Mouse (Mus musculus): ENCODE results near the gene Cryab.

The Cryab gene

DNA sequence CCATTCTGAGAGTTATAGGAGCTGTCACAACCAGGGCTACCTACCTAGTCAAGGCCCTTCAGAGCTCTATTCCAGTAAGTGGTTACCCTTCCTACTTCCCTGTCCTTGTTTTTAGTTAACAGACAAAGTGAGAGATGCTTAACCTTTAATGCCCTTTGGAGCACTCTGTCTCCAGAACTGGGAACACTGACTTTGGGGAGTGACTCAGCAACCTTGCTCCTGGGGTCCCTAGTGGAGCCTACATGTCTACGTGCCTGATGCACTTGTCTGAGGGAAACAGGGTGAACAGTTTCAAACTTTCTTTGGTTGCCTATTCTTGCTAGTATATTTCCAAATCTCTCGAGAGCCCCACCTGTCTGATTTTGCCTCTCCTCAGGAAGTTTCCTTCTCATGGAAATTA, 8.4 kb upstream of the Cryab start:
- no peak for DNase-seq (ENCODE audit: low spot score)

DNA sequence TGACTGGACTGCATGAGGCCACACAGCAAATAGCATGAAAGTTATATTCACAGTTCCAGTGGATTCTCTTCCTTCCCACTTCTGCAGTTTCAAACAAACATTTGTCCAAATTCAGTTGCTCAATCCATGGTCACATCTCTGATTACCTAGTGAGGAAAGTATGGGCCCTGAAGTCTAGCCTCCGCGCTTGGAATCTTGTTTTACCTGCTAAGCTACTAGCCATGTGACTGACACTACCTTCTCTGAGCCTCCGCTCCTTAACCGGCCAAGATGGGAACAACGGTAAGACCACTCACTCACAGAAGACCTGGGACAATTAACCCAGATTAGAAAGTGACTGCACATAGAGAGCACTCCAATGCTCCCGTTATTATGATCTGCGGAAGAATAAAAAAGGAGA, 5.3 kb upstream of the Cryab start:
- DNase-seq (ENCODE audit: low spot score) = peak; percentile 53

- peak; percentile 64 for DNase-seq (ENCODE audit: low spot score)
Observed at GRCm38 (mm10) chr9:50746214-50746677, 4.9 kb upstream of the Cryab start, which contains the start of gene 2310030G06Rik. Gene 2310030G06Rik, minus strand, starts transcription at chr9:50746536.

DNA sequence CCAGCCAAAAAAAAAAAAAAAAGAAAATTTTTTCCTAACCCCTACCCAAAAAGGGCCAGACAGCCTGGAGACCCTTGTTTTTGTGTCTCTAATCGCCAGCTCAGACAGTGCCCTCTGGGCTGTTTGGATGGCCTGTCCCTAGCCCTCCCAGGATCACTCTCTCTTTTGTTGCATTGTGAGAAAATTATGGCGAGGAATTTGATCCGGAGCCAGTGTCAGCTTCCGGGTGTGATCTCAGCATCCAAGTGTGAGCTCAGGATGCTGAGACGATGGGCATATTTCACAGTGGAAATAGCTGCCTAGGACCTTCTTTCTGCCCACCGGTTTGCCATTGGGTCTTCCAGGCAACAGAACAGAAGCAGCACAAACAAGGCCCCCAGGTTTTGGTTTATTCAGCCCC, 419 bp upstream of the Cryab start:
- DNase-seq (ENCODE audit: low spot score) = no peak

GRCm38 (mm10) chr9:50752054-50752602, 1.0 kb downstream of the Cryab start, which contains the start of gene Hspb2:
Gene Hspb2, minus strand, starts transcription at chr9:50752354.
- DNase-seq (ENCODE audit: low spot score) = peak; percentile 32

GRCm38 (mm10) chr9:50752784-50753615, 1.9 kb downstream of the Cryab start:
- peak; percentile 84 for DNase-seq (ENCODE audit: low spot score)

- no peak for DNase-seq (ENCODE audit: low spot score)
Observed at GRCm38 (mm10) chr9:50753947-50754346, 2.8 kb downstream of the Cryab start.

DNA sequence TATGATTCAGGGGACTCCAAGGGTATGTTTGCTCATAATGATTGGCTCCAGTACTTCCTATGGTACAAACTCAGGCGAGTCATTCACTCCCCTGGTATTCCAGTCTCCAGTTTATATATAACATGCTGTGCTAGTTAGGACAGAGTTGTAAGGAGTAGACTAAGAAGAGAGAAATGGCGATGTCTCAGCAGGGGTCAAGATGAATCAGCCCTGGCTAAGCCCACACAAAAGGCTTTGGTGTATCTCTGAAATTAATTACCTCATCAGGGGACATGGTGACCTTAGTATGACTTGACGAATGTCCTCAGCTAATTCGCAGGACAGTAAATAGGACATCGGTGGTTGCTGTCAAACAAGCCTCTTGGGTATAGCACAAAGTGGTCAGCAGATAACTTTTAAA, 5.6 kb downstream of the Cryab start:
- no peak for DNase-seq (ENCODE audit: low spot score)

DNA sequence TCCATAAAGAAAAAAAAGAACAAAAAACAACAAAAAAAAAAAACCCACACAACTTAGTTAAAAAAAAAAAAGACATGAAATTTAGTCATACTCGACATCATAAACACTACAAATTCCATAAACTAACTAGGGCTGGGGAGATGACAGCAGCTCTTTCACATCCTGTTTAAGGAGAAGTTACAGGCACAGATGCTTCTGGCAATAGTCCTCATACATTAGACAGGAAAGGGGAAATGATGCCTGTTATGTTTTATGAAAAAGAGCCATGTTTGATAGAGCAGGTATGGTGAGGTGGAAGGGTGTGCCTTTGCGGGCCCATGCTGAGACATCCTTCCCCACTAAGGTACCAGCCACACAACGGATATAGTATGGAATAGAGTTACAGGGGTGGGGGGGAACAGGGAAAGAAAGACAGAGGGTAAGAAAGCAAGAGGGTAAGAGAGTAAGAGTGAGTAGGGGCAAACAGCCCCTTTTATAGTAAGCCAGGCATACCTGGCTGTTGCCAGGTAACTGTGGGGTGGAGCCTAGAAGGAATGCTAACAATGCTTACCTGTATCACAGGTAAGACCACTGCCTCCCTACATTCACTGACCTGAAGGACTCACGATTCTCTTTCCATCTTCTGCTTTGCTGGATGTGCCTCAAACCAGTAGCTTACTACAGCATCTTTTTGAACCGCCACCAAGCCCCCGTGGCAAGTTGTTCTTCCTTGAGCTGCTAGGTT, 10.6 kb downstream of the Cryab start:
- no peak for DNase-seq (ENCODE audit: low spot score)

DNA sequence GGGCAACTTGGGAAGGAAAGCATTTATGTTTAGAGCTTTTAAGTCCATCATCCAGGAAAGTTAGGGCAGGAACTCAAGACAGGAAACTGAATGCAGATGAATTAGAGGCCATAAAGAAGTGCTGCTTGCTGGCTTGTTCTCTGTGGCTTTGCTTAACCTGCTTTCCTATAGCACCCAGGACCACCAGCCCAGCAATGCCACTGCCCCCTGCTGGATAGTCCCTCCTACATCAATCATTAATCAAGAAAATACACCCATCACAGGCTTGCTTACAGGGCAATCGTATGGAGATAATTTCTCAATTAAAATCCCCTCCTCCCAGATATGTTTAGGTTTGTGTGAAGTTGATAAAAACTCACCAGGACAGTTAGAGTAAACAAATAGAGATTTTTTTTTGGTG, 12.2 kb downstream of the Cryab start:
- DNase-seq (ENCODE audit: low spot score) = no peak

DNA sequence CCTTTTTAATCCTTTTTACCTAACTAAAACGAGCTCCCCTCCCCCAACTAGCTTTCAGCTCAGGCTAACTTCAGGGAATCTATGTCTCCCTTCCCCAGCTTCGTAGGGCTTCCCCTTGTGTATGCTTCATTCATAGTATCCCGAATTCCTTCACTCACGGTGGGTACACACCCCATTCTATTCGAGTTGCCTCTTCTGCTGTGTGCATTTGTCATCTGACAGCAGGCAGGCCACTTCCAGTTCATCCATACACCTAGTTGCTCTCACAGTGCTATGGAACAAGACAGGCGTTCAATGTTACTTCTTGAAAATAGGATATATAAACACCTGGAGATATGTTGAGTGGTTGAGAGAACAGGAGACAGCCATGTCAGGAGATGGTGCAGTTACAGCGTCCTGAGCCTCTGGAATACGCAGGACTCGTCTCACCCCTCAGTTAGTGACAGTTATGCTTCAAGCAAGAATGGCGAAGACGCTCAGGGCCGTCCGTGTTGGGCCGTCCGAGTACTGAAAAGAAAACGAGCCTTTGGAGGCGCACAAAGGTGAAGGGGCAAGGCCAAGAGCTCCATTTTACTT, 16.5 kb downstream of the Cryab start:
- no peak for DNase-seq (ENCODE audit: low spot score)

DNA sequence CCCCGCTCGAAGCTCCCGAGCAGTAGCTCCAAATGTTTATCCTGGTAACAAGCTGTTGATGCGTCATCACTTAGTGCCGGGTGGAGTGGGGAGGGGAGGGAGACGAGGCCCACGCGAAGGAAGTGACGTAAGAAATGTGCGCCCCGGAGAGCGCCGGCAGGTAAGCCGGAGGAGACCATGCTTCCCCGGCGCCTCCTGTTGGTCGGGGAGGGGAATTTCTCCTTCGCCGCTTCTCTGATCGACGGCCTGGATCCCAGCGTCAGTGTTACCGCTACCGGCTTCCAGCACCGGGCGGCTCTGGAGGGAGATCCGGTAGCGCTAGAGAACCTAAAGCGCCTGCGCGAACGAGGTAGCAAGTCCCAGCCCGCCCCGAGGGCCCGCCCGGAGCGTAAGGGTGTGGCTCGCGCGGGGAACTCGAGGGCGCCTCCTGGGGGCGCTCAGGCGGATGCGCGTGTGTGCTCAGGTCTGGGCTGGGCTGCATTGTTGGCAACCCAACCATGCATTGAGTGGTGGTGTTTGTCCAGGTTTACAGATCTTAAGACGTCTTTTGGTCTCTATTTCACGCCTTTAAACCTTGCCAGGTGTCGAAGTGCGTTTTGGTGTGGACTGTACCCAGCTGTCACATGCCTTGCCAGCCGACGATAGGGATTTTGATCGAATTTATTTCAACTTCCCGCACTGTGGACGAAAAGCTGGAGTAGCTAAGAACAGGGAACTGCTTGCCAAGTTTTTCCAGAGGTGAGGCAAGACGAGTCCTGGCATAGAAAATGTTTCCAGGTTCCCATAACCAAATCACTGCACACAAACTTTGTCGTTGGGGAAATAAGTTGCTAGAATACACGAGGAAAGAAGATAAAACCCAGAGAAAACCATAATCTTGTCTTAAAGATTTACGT, 17.2 kb downstream of the Cryab start, which contains the start of gene Fdxacb1:
Fdxacb1 (plus strand) TSS at position 130 of the 896 bp plus-strand sequence.
- DNase-seq (ENCODE audit: low spot score) = peak; percentile 98

DNA sequence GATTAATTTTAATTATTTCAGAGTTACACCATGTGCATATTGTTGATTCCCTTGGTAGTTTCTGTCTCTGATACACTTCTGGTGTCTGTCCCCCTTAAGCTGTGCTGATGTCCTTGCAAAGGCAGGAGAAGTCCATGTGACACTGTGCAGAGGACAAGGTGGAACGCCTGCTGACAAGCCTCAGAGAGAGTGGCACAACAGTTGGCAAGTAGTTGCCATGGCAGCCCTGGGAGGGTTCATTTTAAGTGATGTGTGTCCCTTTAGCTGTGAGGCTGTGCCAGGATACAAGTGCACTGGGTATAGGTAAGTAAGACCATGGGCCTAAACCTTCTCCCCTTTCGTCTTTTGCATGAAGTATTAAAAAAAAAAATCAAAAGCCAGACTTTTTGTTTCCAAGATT, 18.9 kb downstream of the Cryab start:
- DNase-seq (ENCODE audit: low spot score) = no peak

GRCm38 (mm10) chr9:50774026-50774462, 22.9 kb downstream of the Cryab start:
- no peak for DNase-seq (ENCODE audit: low spot score)

- peak; percentile 89 for DNase-seq (ENCODE audit: low spot score)
Observed at GRCm38 (mm10) chr9:50774991-50775612, 24.0 kb downstream of the Cryab start, which contains the start of the genes Alg9 and 1110032A03Rik. Gene Alg9, plus strand, starts transcription at chr9:50775019. Gene 1110032A03Rik, minus strand, starts transcription at chr9:50775520.

DNA sequence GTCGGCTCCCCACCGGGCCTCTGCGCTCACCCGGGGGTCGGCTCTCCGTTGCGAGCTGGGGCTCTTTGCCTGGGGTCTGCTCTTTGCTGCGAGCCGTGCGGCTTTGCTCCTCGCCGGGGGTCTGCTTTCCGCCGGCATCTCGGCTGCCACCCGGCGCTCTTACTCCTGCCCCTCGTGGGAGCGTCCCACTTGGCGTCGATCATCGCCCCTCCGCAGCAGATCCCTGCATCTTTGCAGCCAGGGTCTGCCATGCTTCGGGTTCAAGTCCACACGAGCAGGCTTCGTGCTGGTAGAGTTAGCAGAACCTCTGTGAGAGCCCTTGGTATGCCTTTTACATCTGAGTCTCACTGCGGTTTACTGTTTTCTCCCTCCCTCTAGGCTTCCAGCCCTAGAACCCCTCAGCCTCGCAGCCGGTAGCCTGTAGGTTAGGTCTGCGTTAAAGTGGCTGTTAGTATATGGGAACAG, 24.6 kb downstream of the Cryab start:
- no peak for DNase-seq (ENCODE audit: low spot score)

DNA sequence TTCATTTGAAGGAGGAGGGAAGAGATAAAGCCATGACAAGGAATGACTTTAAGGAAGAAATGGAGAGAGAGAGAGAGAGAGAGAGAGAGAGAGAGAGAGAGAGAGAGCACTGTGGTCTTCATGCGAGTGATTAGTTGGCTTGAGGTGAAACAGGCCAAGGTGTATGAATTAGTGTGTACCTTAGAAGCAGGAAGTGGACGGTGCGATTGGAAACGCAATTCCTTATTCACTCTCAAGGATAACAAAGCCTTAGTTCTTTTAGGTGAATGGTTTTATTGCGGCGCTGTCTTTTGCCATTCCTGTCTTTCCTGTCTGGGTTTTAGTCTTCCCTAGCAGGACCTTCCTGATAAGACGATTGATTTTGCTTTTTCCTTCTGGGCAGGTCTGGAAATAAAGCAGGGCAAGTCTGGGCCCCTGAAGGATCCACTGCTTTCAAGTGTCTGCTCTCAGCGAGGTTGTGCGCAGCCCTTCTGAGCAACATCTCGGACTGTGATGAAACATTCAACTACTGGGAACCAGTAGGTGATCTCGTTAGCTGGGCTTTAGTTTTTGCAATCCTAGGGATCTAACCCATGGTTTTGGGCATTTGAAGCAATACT, 25.1 kb downstream of the Cryab start:
- DNase-seq (ENCODE audit: low spot score) = no peak

GRCm38 (mm10) chr9:50782155-50782554, 31.0 kb downstream of the Cryab start:
- DNase-seq (ENCODE audit: low spot score) = peak; percentile 38

DNA sequence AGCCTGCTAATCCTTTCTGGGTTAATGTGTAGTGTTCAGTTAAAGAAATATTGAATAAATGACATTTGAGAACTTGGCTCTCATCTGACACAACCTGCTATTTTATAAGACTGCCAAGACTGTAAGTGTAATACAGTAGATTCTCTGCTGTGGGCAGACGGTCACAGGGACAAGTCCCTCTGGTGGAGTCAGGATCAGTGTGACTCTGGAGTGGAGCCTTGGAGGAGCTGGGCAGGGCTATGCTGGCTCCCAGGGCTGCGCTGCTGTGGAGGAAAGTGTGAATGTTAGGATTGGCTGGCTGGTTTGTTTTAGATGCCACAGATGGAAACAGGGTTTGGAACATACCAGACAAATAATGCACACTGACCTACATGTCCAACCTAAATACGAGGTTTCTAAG, 44.1 kb downstream of the Cryab start:
- DNase-seq (ENCODE audit: low spot score) = no peak

DNA sequence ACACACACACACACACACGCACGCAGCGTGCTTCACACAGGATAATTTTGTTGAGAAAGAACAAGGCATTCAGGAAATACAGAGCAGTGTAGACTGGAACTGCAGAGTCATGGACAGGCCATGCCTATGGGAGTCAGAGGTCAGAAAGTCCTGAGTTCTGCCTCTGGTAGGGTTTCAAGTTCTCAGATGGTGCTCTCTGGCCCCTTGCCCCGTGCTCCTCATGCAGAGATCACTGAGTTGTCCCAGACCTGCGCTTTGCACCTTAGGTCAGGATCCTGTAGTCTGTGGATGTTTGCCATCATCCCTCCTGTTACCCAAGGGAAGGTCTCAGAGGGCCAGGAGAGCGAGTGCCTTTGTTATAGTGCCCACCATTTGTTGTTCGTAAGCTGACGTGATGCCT, 45.7 kb downstream of the Cryab start:
- DNase-seq (ENCODE audit: low spot score) = no peak

All from urinary bladder, postnatal 14 days (tissue).